Comparison of ENCODE assay signal across 10 mouse cellular contexts in the genomic region with DNA sequence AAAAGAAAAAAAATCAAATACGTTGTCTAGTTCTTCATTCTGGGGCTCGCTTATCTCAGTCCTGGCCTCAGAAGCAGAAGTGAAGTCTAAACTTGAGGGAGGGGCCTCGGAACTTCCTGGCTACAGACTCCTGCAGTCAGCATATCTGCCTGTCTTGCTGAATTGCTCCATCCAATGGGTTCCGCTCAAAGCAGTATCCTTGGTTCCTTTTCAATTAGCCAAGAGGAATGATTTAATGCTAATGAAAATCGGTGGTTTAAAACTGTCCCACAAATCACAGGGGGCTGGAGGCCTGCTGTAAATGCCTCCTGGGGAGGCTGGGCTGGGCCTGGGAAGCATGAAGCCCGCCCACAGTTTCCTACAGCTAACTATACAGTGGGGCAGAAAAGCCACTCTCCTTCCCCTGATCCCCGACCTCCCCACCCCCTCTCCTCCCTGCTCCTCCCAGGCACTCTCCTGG. TPM values are rescaled to one million over a fixed set of nuclear protein-coding genes. Genes with fewer than 3 reads are reported as not detected.
DNase-seq lines count a peak whose midpoint lies in the region; ATAC-seq lines count a peak whose summit lies in the region.
"Had no signal": no experiment of that assay in that cellular context is flagged by ENCODE, and none has a peak within 500 bp of the region (broad histone marks: within the 10 kb centered on the region; RNA-seq: fewer than 3 reads in every experiment).

No protein-coding gene starts in this region.

- no peaks in the 10 kb centered on the region for H3K9me3 ChIP-seq in neural tube, embryonic 12.5 days
- H3K9me3 ChIP-seq in liver, embryonic 13.5 days (replicated peaks) = no peaks in the 10 kb centered on the region
- H3K9me3 ChIP-seq: limb, embryonic 10.5 days had no signal

- ATAC-seq in neural tube, embryonic 12.5 days (ENCODE audit: low FRiP score, low read depth) = peak; percentile 39
- ATAC-seq in liver, embryonic 13.5 days (ENCODE audit: low read depth) = peak; percentile 31; the same call in 1 of the 2 replicates

- peak; percentile 39 for DNase-seq in embryo, embryonic 10.5 days (ENCODE audit: low spot score)
- no peak for DNase-seq in embryo, embryonic 10 days (ENCODE audit: low spot score)
- no peak for DNase-seq in neural tube, embryonic 10.5 days (ENCODE audit: extremely low spot score, low spot score)
- peak; percentile 8 for DNase-seq in liver, embryonic 13.5 days
- DNase-seq in yolk sac, embryonic 10.5 days (ENCODE audit: low spot score) = peak; percentile 39
- DNase-seq in layer of hippocampus, adult 18-20 months (ENCODE audit: low spot score in 2 of 2) = no peak
- no peak for DNase-seq in layer of hippocampus, postnatal 14 days (ENCODE audit: low spot score in 2 of 2)
- DNase-seq: thymus, postnatal 36 days had no signal

- H3K27ac ChIP-seq in neural tube, embryonic 12.5 days = no peak overlapping the region
- no peak overlapping the region for H3K27ac ChIP-seq in liver, embryonic 13.5 days
- H3K27ac ChIP-seq: limb, embryonic 10.5 days had no signal

- 0 out of 2 replicates have a peak overlapping the region, but pooled peaks have one; percentile 9 for H3K4me2 ChIP-seq in neural tube, embryonic 12.5 days (replicated peaks)
- no peak overlapping the region for H3K4me2 ChIP-seq in liver, embryonic 13.5 days

- WGBS in neural tube, embryonic 12.5 days = 5% methylated on average over 7 of the region's 7 CpGs
- WGBS in liver, embryonic 13.5 days (ENCODE audit: insufficient replicate concordance) = 7% methylated on average over 7 of the region's 7 CpGs

- no peak overlapping the region for H3K4me3 ChIP-seq in neural tube, embryonic 12.5 days
- no peak overlapping the region for H3K4me3 ChIP-seq in liver, embryonic 13.5 days (replicated peaks)
- H3K4me3 ChIP-seq: limb, embryonic 10.5 days had no signal

- H3K27me3 ChIP-seq in neural tube, embryonic 12.5 days (replicated peaks) = no peaks in the 10 kb centered on the region
- H3K27me3 ChIP-seq in liver, embryonic 13.5 days = no peaks in the 10 kb centered on the region

- no peaks in the 10 kb centered on the region for H3K36me3 ChIP-seq in neural tube, embryonic 12.5 days
- no peaks in the 10 kb centered on the region for H3K36me3 ChIP-seq in liver, embryonic 13.5 days
- H3K36me3 ChIP-seq: limb, embryonic 10.5 days had no signal

- no peak overlapping the region for H3K9ac ChIP-seq in neural tube, embryonic 12.5 days
- H3K9ac ChIP-seq in liver, embryonic 13.5 days = no peak overlapping the region

- H3K4me1 ChIP-seq in neural tube, embryonic 12.5 days = peaks cover 35% of the 10 kb centered on the region
- peaks cover 3% of the 10 kb centered on the region; the same call in 1 of the 2 replicates for H3K4me1 ChIP-seq in liver, embryonic 13.5 days (replicated peaks)

RNA-seq across cellular contexts. Expression of a gene that starts 12.9 kb away (rescaled TPM):
- 28.4 and 29.9 TPM in 2 replicates for polyA plus RNA-seq in neural tube, embryonic 12.5 days (2016; fragmentation: Nextera tagmentation; extraction: Ambion mirVana)
- polyA plus RNA-seq in liver, embryonic 13.5 days (2015; fragmentation: Nextera tagmentation; extraction: Ambion mirVana) = 1.1 and 1.8 TPM in 2 replicates
- total RNA-seq in layer of hippocampus, adult 18-20 months (2021) = 10 to 100 TPM; 50.5 to 56.8 TPM
- total RNA-seq in layer of hippocampus, postnatal 14 days (2021) = 100 to 1,000 TPM; 161 to 168 TPM

Comparison
In these comparisons a context has a peak if more than half of its experiments do, and no peak if none do; other contexts are left out.
1. DNase-seq: peak in embryo, embryonic 10.5 days (single experiment), liver, embryonic 13.5 days (single experiment) and yolk sac, embryonic 10.5 days (single experiment); none in embryo, embryonic 10 days (single experiment), neural tube, embryonic 10.5 days (single experiment), layer of hippocampus, adult 18-20 months (0 of 2) and layer of hippocampus, postnatal 14 days (0 of 2).